Mouse (Mus musculus): ENCODE data around the gene Gabarapl1. TPM values are rescaled to one million over a fixed set of nuclear protein-coding genes. Genes with fewer than 3 reads are reported as not detected.

Gabarapl1 gene
- total and polyA plus RNA-seq, 2 experiments from 2014 or later = 275 to 276 TPM

DNA sequence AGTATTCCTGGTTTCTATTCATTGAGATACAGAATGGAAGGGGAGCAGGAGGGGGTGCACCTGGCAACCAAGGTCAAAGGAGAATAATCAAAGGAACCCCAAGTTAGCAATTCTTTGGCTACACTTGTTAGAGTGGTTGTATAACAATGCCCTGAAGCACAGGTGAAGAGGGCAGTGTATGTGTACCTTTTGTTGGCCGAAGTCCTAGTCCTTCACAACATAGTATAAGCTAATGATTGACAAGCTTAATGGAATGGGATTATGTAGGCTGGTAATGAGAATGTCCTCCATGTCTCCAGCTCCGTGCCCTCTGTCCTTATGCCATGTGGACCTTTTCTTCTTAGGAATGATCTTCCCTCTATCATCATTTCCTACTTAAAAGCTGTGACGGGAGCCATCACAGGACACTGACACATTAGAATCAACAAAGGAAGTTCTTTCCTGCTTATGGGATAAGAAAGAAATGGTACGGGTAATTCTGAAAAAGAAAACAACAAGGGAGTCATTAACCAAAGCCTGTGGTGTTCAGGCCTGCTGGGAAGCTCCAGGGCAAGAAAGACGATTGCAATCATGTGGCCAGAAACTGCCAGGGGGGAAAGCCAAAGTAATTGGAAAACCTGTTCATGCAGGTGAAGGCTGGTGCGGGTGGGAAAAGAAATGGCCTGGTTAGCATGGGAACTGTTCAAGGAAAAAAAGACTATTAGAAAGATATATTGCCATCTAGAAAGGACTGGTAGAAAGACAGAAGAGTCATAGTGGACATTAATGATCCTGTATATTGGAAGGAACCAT is 22.6 kb upstream of the Gabarapl1 start:
- WGBS = 62% methylated on average over 6 of the region's 6 CpGs
- Histone ChIP-seq H3K9me3 (ENCODE audit: low read length) (no peaks in the 10 kb centered on the region), H3K27ac (ENCODE audit: low read depth, low read length) (no peak overlapping the region), H3K27me3 (ENCODE audit: insufficient read depth, low read length) (no peaks in the 10 kb centered on the region), H3K4me1 (ENCODE audit: insufficient read depth) (no peaks in the 10 kb centered on the region), H3K36me3 (ENCODE audit: insufficient read depth) (no peaks in the 10 kb centered on the region), H3K4me2 (ENCODE audit: low read depth) (no peak overlapping the region), H3K9ac (no peak overlapping the region), H3K4me3 (ENCODE audit: low read depth, low read length) (no peak overlapping the region)
- no peak for DNase-seq
- TF ChIP-seq CTCF (IDR thresholded peaks at IDR 0.05; ENCODE audit: low read depth) = no peak
- no peak for ATAC-seq

DNA sequence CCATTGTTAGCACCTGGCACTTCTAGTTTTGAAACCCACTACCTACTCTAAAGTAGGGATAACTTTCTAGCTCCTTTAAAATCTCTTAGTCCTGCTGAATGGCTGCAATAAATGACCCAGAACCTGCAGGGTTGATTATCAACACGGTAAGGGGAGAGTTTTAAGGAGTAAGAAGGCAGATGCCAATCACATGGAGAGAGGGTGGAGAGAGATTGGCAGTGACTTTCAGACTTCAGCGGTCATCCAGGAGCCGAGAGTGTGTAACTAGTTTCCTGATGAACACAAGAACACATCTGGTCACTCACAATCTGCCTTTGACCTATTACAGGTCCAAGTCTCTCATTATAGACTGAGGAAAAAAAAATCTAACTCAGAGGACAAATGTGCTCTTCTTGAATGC is 20.6 kb upstream of the Gabarapl1 start, which contains the start of gene Tmem52b:
Tmem52b (plus strand) TSS at position 189 of the 400 bp plus-strand sequence.
- no peak for TF ChIP-seq CTCF (IDR thresholded peaks at IDR 0.05; ENCODE audit: low read depth)
- Histone ChIP-seq H3K4me1 (ENCODE audit: insufficient read depth) (no peaks in the 10 kb centered on the region), H3K4me3 (ENCODE audit: low read depth, low read length) (no peak within 1 kb of the TSS), H3K27ac (ENCODE audit: low read depth, low read length) (no peak within 1 kb of the TSS), H3K9me3 (ENCODE audit: low read length) (no peaks in the 10 kb centered on the region), H3K4me2 (ENCODE audit: low read depth) (no peak within 1 kb of the TSS), H3K9ac (no peak within 1 kb of the TSS), H3K27me3 (ENCODE audit: insufficient read depth, low read length) (no peaks in the 10 kb centered on the region), H3K36me3 (ENCODE audit: insufficient read depth) (no peaks in the 10 kb centered on the region)
- no peak for ATAC-seq
- no peak for DNase-seq
- 70% methylated on average over 3 of the region's 3 CpGs for WGBS

DNA sequence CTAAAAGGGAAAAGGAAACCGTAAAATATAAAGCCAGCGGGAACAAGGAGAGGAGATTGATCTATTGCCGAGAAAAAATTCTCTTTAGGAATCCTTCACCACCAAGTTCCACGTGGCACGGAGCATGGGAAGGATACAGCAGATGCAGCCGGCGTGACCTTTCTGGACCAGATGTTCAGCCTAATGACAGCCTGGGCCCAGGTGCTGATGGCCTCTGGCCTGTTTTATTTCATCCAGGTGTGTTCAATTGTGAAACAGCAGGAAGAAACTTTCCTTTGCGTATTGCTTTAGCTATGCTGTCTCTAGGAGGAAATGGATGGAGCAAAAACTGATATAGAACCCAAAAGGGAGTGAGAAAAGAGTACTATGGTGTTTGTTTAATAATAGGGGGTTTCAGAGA is 20.1 kb upstream of the Gabarapl1 start:
- H3K9me3 ChIP-seq (ENCODE audit: low read length) = no peaks in the 10 kb centered on the region
- no peak for ATAC-seq
- no peaks in the 10 kb centered on the region for H3K4me1 ChIP-seq (ENCODE audit: insufficient read depth)
- H3K36me3 ChIP-seq (ENCODE audit: insufficient read depth) = no peaks in the 10 kb centered on the region
- no peak for DNase-seq
- WGBS = 89% methylated on average over 8 of the region's 8 CpGs
- TF ChIP-seq CTCF (IDR thresholded peaks at IDR 0.05; ENCODE audit: low read depth) = no peak
- no peak overlapping the region for H3K4me3 ChIP-seq (ENCODE audit: low read depth, low read length)
- H3K4me2 ChIP-seq (ENCODE audit: low read depth) = no peak overlapping the region
- no peaks in the 10 kb centered on the region for H3K27me3 ChIP-seq (ENCODE audit: insufficient read depth, low read length)
- no peak overlapping the region for H3K9ac ChIP-seq
- no peak overlapping the region for H3K27ac ChIP-seq (ENCODE audit: low read depth, low read length)

DNA sequence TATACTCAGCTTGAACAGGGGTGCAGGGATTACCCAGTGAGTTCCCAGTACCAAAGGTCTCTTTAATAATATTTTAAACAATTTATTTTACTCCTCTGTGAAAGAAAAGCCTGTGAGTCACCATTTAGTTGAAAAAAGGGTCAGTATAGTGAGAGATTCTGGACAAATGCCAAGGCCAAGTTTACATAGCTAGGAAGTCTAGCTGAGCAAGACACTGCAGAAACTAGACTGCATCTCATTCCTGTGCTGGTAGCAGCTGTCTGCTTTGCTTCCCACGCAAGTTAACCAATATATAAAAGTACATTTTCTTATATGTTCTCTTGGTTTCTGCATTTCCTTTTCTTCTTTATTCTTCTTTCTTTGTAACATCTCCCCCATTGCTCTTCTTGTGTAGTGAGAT is 19.6 kb upstream of the Gabarapl1 start:
- Histone ChIP-seq H3K4me1 (ENCODE audit: insufficient read depth) (no peaks in the 10 kb centered on the region), H3K36me3 (ENCODE audit: insufficient read depth) (no peaks in the 10 kb centered on the region), H3K27me3 (ENCODE audit: insufficient read depth, low read length) (no peaks in the 10 kb centered on the region), H3K4me2 (ENCODE audit: low read depth) (no peak overlapping the region), H3K4me3 (ENCODE audit: low read depth, low read length) (no peak overlapping the region), H3K9ac (no peak overlapping the region), H3K9me3 (ENCODE audit: low read length) (no peaks in the 10 kb centered on the region), H3K27ac (ENCODE audit: low read depth, low read length) (no peak overlapping the region)
- no peak for ATAC-seq
- 71% methylated on average over 1 of the region's 1 CpGs for WGBS
- DNase-seq = no peak
- no peak for TF ChIP-seq CTCF (IDR thresholded peaks at IDR 0.05; ENCODE audit: low read depth)

- H3K4me1 ChIP-seq (ENCODE audit: insufficient read depth) = no peaks in the 10 kb centered on the region
- H3K27me3 ChIP-seq (ENCODE audit: insufficient read depth, low read length) = no peaks in the 10 kb centered on the region
- 60% methylated on average over 2 of the region's 2 CpGs for WGBS
- DNase-seq = no peak
- H3K4me2 ChIP-seq (ENCODE audit: low read depth) = no peak overlapping the region
- H3K4me3 ChIP-seq (ENCODE audit: low read depth, low read length) = no peak overlapping the region
- ATAC-seq = no peak
- H3K9ac ChIP-seq = no peak overlapping the region
- no peaks in the 10 kb centered on the region for H3K9me3 ChIP-seq (ENCODE audit: low read length)
- no peak overlapping the region for H3K27ac ChIP-seq (ENCODE audit: low read depth, low read length)
- no peak for TF ChIP-seq CTCF (IDR thresholded peaks at IDR 0.05; ENCODE audit: low read depth)
- H3K36me3 ChIP-seq (ENCODE audit: insufficient read depth) = no peaks in the 10 kb centered on the region
These were observed 18.6 kb upstream of the Gabarapl1 start for GRCm38 (mm10) chr6:129514376-129514775.

DNA sequence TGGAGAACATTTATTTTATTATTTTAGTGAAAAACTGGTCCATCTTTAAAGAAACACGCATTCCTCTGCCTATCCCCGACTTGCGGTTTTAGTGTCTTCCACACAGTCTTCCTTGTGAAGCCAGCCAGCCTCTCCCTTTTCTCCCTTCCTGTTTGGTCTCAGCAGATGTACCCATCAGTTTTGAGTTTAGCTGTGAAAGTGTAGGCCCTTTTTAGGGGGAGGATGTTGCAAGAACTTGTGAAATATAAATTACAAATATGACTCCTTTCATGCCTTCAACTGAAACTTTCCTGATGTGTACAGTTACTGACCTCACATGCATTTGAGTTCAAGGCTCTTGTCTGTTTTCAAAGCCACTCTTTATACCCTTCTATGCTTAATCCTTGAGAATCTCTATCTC is 17.9 kb upstream of the Gabarapl1 start:
- H3K4me1 ChIP-seq (ENCODE audit: insufficient read depth) = no peaks in the 10 kb centered on the region
- no peak for TF ChIP-seq CTCF (IDR thresholded peaks at IDR 0.05; ENCODE audit: low read depth)
- H3K27ac ChIP-seq (ENCODE audit: low read depth, low read length) = no peak overlapping the region
- ATAC-seq (no peak), DNase-seq (no peak)
- no peak overlapping the region for H3K4me2 ChIP-seq (ENCODE audit: low read depth)
- H3K9ac ChIP-seq = no peak overlapping the region
- 94% methylated on average over 3 of the region's 3 CpGs for WGBS
- no peaks in the 10 kb centered on the region for H3K27me3 ChIP-seq (ENCODE audit: insufficient read depth, low read length)
- no peak overlapping the region for H3K4me3 ChIP-seq (ENCODE audit: low read depth, low read length)
- no peaks in the 10 kb centered on the region for H3K9me3 ChIP-seq (ENCODE audit: low read length)
- H3K36me3 ChIP-seq (ENCODE audit: insufficient read depth) = no peaks in the 10 kb centered on the region

GRCm38 (mm10) chr6:129516388-129516787 is 16.6 kb upstream of the Gabarapl1 start:
- H3K36me3 ChIP-seq (ENCODE audit: insufficient read depth) = no peaks in the 10 kb centered on the region

More at GRCm38 (mm10) chr6:129516388-129516787, 16.6 kb upstream of the Gabarapl1 start:
- Histone ChIP-seq H3K9me3 (ENCODE audit: low read length) (no peaks in the 10 kb centered on the region), H3K4me3 (ENCODE audit: low read depth, low read length) (no peak overlapping the region), H3K27ac (ENCODE audit: low read depth, low read length) (no peak overlapping the region), H3K4me1 (ENCODE audit: insufficient read depth) (no peaks in the 10 kb centered on the region), H3K4me2 (ENCODE audit: low read depth) (no peak overlapping the region), H3K27me3 (ENCODE audit: insufficient read depth, low read length) (no peaks in the 10 kb centered on the region), H3K9ac (no peak overlapping the region)
- DNase-seq = no peak
- TF ChIP-seq CTCF (IDR thresholded peaks at IDR 0.05; ENCODE audit: low read depth) = no peak
- 96% methylated on average over 10 of the region's 10 CpGs for WGBS
- no peak for ATAC-seq
